Mouse (Mus musculus) mouse embryonic stem cell (cell line): ENCODE data around the gene Zfp663.

Experiments
- in situ Hi-C, 2 experiments: fragments of 300-500 bp; cut with MboI; formaldehyde crosslinking; loops; 1 replicate in 1 of 2; 3 replicates in 1 of 2; pipeline ENCODE4 v1.14.3; 2019 to 2020; ENCODE audit warnings: low sequenced_read_pairs in 2 of 2, low pct_unique_long_range_greater_than_20kb in 1 of 2, mixed read lengths in 1 of 2; ENCODE audit not compliant: unreplicated experiment in 1 of 2

The Zfp663 gene

GRCm38 (mm10) chr2:165376001-165376400, 7.5 kb upstream of the Zfp663 start:
- in situ Hi-C loops: no loop called here

GRCm38 (mm10) chr2:165375478-165375877, 6.9 kb upstream of the Zfp663 start:
- in situ Hi-C loops: no loop called here

DNA sequence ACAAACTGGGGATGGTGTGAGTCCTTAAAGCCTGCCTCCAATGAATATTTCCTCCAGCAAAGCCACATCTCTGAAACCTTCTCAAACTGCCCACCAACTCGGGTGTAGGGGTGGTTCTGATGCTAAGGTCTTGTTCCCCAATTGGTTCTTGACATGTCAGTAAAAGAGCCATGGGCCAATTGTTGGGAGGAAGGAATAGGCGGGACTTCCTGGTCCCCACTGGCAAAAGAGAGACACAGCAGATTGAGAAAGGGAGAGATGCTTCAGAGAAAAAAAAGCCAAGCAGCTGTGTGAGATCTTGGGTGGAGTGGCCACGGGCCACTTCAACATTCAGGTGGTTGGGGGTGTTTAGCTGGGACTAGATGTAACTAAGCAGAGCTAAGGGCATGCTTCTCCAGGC, 2.5 kb upstream of the Zfp663 start:
- in situ Hi-C loops: no loop called here

GRCm38 (mm10) chr2:165370348-165370747, 1.8 kb upstream of the Zfp663 start:
- in situ Hi-C loops: no loop called here

DNA sequence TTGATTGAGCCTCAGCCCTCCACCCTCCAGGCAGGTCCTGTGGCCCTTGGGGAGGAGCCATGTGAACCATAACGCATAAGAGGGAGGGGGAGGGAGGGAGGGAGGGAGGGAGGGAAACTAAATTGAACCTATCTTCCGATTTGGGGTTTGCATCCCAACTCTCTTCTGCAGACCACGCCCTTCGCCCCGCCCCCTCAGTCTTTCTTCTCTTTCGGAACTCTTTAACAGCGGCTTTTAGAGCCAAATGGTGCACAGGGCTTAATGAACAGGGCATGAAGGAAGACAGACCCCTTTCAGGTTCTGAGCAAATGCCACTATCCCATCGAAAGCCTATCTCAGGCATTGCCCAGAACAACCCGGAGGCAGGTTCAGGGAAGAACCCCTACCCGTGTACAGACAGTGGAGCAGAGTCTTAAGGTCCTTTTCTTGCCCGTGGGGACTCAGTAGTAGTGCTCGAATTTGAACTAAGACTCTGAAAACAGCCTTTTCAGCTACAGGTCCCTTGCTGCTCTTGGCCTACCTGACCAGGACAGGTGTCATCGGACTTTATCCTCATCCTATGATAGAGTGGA, 575 bp downstream of the Zfp663 start:
- in situ Hi-C loops: no loop called here

DNA sequence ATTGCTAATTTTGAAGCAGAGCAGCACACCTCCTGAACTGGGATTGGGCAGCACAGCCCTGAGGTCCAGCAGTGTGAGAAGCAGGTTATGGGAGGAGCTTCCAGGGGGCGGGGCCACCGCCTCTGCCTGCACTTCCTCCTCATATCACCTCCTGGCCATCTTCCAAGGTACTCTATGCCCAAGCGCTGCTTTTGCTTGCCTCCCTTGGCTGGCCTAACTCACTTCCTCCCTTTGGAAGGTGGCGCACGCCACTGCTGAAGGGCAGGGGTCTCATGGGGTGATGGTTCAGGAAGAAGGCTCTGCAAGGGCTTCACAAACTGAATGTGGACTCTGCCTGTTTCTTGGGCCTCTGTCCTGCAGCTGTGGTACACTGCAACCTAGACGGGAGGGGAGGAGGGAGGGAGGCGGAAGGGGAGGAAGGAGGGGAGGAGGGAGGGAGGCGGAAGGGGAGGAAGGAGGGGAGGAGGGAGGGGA, 1.4 kb downstream of the Zfp663 start:
- in situ Hi-C loops: no loop called here

DNA sequence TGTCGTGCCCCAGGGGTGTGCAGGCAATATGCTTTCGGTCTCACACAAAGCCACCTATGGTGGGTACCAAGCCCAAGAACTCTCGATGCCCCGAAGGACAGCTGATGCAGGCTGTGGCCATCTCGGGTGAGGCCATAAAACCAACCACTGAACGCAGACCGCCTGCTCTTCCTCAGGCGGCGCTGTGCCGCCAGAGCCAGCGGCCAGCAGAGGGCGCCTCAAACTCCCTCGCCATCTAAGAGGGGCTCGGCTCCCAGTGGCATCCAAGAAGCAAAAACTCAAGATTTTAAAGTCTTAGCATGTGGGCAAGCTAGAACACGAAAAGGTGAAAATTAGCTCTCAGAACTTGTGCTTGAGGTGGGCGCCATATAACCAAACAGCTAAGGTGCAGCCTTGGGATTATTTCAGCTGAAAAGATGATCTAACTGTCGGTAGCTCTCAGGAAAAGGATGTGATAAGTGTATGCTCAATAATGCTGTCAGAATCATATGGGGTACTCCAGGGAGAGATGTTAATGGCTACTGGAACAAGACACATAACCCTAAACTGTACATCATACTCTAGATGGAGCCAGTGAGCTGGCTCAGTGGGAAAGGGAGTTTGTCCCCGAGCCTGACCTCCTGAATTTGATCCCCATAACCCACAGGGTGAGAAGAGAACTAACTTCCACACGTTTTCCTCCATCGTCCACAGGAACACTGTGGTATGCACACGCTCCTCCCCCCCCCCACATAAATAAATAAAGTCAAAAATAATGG, 4.0 kb downstream of the Zfp663 start:
- in situ Hi-C loops: loop anchor here (5.0 kb wide), 1 partner anchor 287 kb away; no protein-coding TSS in a partner anchor

- in situ Hi-C loops: loop anchor here (5.0 kb wide), 1 partner anchor 286 kb away; no protein-coding TSS in a partner anchor
Measured at GRCm38 (mm10) chr2:165363282-165363681, 5.2 kb downstream of the Zfp663 start.

GRCm38 (mm10) chr2:165360861-165361260, 7.7 kb downstream of the Zfp663 start:
- in situ Hi-C loops: loop anchor here (5.0 kb wide), 1 partner anchor 284 kb away; no protein-coding TSS in a partner anchor

GRCm38 (mm10) chr2:165351828-165352513, 16.6 kb downstream of the Zfp663 start:
- in situ Hi-C loops: no loop called here

DNA sequence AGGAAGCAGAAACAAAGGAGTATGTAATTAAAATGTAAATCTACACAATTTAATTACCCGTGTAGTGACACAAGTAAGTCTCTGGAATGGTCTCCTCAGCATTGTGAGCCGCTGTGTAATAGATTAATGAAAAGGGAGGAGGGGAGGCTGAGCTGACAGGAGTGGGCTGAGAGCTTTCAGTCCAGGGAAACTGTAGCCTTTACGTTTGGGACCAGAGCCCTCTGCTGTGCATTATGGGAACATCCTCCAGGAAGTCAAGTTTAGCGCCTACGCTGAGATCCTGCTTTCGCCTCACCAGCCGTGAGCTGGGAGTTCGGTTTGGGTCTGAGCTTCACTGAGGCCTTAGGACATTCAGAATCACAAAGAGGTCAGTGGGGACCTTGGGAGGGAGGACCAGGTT, 19.1 kb downstream of the Zfp663 start:
- in situ Hi-C loops: no loop called here

- in situ Hi-C loops: no loop called here
Measured at GRCm38 (mm10) chr2:165346180-165346579, 22.3 kb downstream of the Zfp663 start.

DNA sequence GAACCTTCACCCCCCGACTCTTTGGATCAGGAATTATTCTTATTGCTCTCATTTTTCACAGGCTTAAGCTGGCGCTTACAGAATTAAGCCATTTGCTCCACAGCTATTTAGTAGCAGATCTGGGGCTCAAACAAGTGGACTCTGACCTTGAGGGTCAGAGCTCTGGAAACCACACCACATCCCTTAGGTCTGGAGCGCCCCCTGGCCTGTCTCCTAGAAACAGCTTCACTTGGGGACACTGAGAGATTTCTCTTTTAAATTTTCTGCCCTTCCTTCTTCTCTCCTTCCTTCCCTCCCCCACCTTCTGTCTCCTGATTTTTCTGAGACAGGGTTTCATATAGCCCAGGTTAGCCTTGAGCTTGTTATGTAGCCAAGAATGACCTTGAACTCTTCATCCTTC, 31.3 kb downstream of the Zfp663 start:
- in situ Hi-C loops: no loop called here

GRCm38 (mm10) chr2:165332610-165333210, 35.8 kb downstream of the Zfp663 start:
- in situ Hi-C loops: no loop called here

- in situ Hi-C loops: no loop called here
Measured at GRCm38 (mm10) chr2:165329703-165330102, 38.8 kb downstream of the Zfp663 start.

DNA sequence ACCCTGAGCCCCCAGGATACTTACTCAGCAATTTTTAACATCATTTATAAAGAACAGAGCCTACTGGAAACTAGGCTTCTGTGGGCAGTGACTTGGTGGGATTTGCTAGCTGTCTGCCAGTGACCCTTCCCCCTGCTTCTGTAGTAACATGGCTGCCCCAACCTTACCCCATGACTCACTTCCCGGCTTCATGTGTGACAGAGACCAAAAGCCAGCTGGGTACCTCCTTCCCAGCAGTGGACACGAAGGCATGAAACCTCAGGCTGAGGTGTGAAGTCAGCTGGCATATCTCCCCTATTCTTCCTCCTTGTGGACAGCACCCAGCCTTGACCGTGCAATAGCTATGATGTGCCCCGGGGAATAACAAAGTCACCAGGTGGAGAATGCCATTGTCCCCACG, 39.8 kb downstream of the Zfp663 start:
- in situ Hi-C loops: no loop called here

- in situ Hi-C loops: no loop called here
Measured at GRCm38 (mm10) chr2:165327386-165327785, 41.1 kb downstream of the Zfp663 start.

DNA sequence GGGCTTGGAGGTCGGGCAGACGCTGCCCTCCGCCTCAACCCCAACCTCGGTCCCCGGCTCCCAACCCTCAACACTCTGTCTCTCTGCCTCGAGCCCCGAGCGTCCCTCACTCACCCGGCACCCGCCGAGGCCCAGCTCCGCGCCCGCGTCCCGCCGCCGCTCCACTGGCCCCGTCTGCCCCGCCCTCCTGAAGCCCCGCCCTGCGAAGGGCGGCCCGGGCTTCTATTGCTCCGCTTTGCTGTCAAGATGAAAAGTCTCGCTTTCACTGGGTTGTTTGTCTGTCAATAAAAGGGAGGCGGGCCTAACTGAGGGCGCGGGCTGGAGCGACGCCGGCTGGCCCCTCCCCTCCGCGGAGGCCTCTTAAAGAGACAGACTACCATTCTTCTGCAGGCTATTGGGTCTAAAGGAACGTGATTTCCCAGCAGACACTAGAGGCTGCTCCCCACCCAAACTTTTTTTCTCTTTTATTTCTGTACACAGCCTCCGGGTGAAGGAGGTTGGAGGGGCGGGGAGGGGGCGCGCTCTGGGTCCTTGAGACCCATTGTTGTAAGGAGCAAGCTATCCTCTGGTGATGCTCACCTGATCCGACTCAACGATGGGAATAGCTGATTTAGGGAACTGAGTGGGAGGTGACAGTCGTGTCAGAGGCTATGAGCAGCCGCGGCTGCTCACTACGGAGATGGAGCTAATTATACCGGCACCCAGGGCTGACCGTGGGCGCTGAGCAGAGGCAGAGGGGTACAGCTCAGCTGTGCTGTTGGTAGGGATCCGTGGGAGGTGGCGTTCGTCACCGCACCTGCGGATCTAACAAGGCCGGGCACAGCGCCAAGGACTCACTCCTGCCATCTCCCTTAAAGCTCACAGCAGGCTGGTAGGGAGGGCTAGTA, 42.0 kb downstream of the Zfp663 start, which contains the start of gene Elmo2:
Gene Elmo2, minus strand, starts transcription at position 176 of the 887 bp plus-strand sequence.
- in situ Hi-C loops: no loop called here
